ENCODE assay signal across 24 mouse cellular contexts in genomic region chr8:81527661-81528060, GRCm38 (mm10).
DNase-seq lines count a peak whose midpoint lies in the region; ATAC-seq and TF ChIP-seq lines count a peak whose summit lies in the region.
"Had no signal": no experiment of that assay in that cellular context is flagged by ENCODE, and none has a peak within 500 bp of the region (broad histone marks: within the 10 kb centered on the region; RNA-seq: fewer than 3 reads in every experiment).

No protein-coding gene starts in this region.

- 8% methylated on average over 4 of the region's 4 CpGs for WGBS in midbrain, embryonic 14.5 days
- WGBS in midbrain, embryonic 13.5 days, result 6% methylated on average over 4 of the region's 4 CpGs

- H3K27me3 ChIP-seq in midbrain, embryonic 14.5 days (ENCODE audit: control insufficient read depth, insufficient read depth, low read length), result no peaks in the 10 kb centered on the region
- no peaks in the 10 kb centered on the region for H3K27me3 ChIP-seq in midbrain, embryonic 13.5 days
- H3K27me3 ChIP-seq: liver, embryonic 12.5 days; megakaryocyte, embryonic 14.5 days; neural tube, embryonic 12.5 days; Patski; stomach, embryonic 15.5 days had no signal

- in situ Hi-C loops in ES-E14 (cut with MboI; ENCODE audit: low sequenced_read_pairs in 2 of 2, unreplicated experiment in 2 of 2), result no loop called here

- no peak for ATAC-seq in midbrain, embryonic 14.5 days (ENCODE audit: low FRiP score, low TSS enrichment)
- no peak for ATAC-seq in midbrain, embryonic 13.5 days
- peak; percentile 69 for ATAC-seq in inflammation-experienced regulatory T-cells, adult 6 months
- ATAC-seq: hindbrain, postnatal 0 days; liver, embryonic 12.5 days; Patski had no signal

- H3K9me3 ChIP-seq in midbrain, embryonic 14.5 days (ENCODE audit: control insufficient read depth, low read length), result no peaks in the 10 kb centered on the region
- no peaks in the 10 kb centered on the region for H3K9me3 ChIP-seq in midbrain, embryonic 13.5 days
- H3K9me3 ChIP-seq in ES-E14 (ENCODE audit: control insufficient read depth, insufficient read depth, low read depth, low read length), result no peaks in the 10 kb centered on the region
- H3K9me3 ChIP-seq: hindbrain, embryonic 10.5 days; liver, embryonic 12.5 days; megakaryocyte, embryonic 14.5 days; neural tube, embryonic 12.5 days; stomach, embryonic 15.5 days had no signal

- H3K27ac ChIP-seq in midbrain, embryonic 14.5 days (replicated peaks; ENCODE audit: low read depth, low read length), result no peak overlapping the region
- H3K27ac ChIP-seq in midbrain, embryonic 13.5 days, result no peak overlapping the region
- H3K27ac ChIP-seq in ES-E14 (ENCODE audit: insufficient read depth, low read depth, low read length, poor library complexity, severe bottlenecking), result no peak overlapping the region
- H3K27ac ChIP-seq: hindbrain, embryonic 10.5 days; hindbrain, postnatal 0 days; liver, embryonic 12.5 days; neural tube, embryonic 12.5 days; stomach, embryonic 15.5 days had no signal

- H3K36me3 ChIP-seq in midbrain, embryonic 14.5 days (ENCODE audit: control insufficient read depth, insufficient read depth, low read length), result no peaks in the 10 kb centered on the region
- H3K36me3 ChIP-seq in midbrain, embryonic 13.5 days, result no peaks in the 10 kb centered on the region
- no peaks in the 10 kb centered on the region for H3K36me3 ChIP-seq in ES-E14 (ENCODE audit: control insufficient read depth, insufficient read depth, low read length, poor library complexity, severe bottlenecking)
- H3K36me3 ChIP-seq: hindbrain, embryonic 10.5 days; liver, embryonic 12.5 days; neural tube, embryonic 12.5 days; stomach, embryonic 15.5 days had no signal

- DNase-seq in midbrain, embryonic 14.5 days, result peak; percentile 19
- DNase-seq in ES-E14 (ENCODE audit: low read depth, low spot score), result peak; percentile 29
- peak; percentile 3 for DNase-seq in embryo, embryonic 10.5 days (ENCODE audit: low spot score)
- DNase-seq in spleen, postnatal 4 days (ENCODE audit: low spot score in 2 of 2), result no peak
- DNase-seq in cerebellum, postnatal 10 days, result no peak
- DNase-seq: adrenal gland, postnatal 25 days; cerebellum, adult 18-20 months; gastrocnemius, postnatal 25 days; kidney, adult 8-10 months; kidney, postnatal 36 days; layer of hippocampus, adult 9-11 months; lung, adult 2 months; spleen, adult 18-20 months; thymus, adult 18-20 months; thymus, postnatal 4 days had no signal

- no peak overlapping the region for H3K9ac ChIP-seq in midbrain, embryonic 14.5 days (replicated peaks; ENCODE audit: low read length)
- no peak overlapping the region for H3K9ac ChIP-seq in midbrain, embryonic 13.5 days (replicated peaks)
- no peak overlapping the region for H3K9ac ChIP-seq in ES-E14 (ENCODE audit: insufficient read depth, low read depth, low read length, poor library complexity, severe bottlenecking)
- H3K9ac ChIP-seq: liver, embryonic 12.5 days; neural tube, embryonic 12.5 days; stomach, embryonic 15.5 days had no signal

- H3K4me2 ChIP-seq in midbrain, embryonic 14.5 days (ENCODE audit: low read length), result no peak overlapping the region
- H3K4me2 ChIP-seq in midbrain, embryonic 13.5 days (replicated peaks), result no peak overlapping the region
- H3K4me2 ChIP-seq: liver, embryonic 12.5 days; neural tube, embryonic 12.5 days; stomach, embryonic 15.5 days had no signal

- H3K4me3 ChIP-seq in midbrain, embryonic 14.5 days (replicated peaks; ENCODE audit: low read depth, low read length), result no peak overlapping the region
- H3K4me3 ChIP-seq in midbrain, embryonic 13.5 days (replicated peaks), result no peak overlapping the region
- H3K4me3 ChIP-seq in ES-E14 (ENCODE audit: insufficient read depth in 1 of 2, low read depth in 1 of 2, low read length in 2 of 2, poor library complexity in 1 of 2, severe bottlenecking in 1 of 2), result no peak overlapping the region
- H3K4me3 ChIP-seq: hindbrain, embryonic 10.5 days; liver, embryonic 12.5 days; megakaryocyte, embryonic 14.5 days; neural tube, embryonic 12.5 days; stomach, embryonic 15.5 days had no signal

- no peaks in the 10 kb centered on the region for H3K4me1 ChIP-seq in midbrain, embryonic 14.5 days (ENCODE audit: control insufficient read depth, insufficient read depth, low read length)
- H3K4me1 ChIP-seq in midbrain, embryonic 13.5 days (replicated peaks), result no peaks in the 10 kb centered on the region
- no peaks in the 10 kb centered on the region for H3K4me1 ChIP-seq in ES-E14 (ENCODE audit: control insufficient read depth in 2 of 2, insufficient read depth in 2 of 2, low read length in 2 of 2, poor library complexity in 1 of 2)
- H3K4me1 ChIP-seq: hindbrain, embryonic 10.5 days; liver, embryonic 12.5 days; neural tube, embryonic 12.5 days; stomach, embryonic 15.5 days had no signal

TF ChIP-seq in ES-E14, 5 proteins besides CTCF, POLR2A, EP300 and RAD21:
- TF ChIP-seq MAFK (IDR thresholded peaks at IDR 0.05; ENCODE audit: insufficient read depth, low read depth, low read length) (no peak), HCFC1 (IDR thresholded peaks at IDR 0.05; ENCODE audit: borderline replicate concordance, insufficient read depth, low read length) (no peak), ZNF384 (IDR thresholded peaks at IDR 0.05; ENCODE audit: low read depth, low read length) (no peak), ZC3H11A (IDR thresholded peaks at IDR 0.05; ENCODE audit: borderline replicate concordance, low read depth, low read length) (no peak), CHD2 (IDR thresholded peaks at IDR 0.05; ENCODE audit: low read depth, low read length) (no peak)

Comparison
In these comparisons a context has a peak if more than half of its experiments do, and no peak if none do; other contexts are left out.
1. DNase-seq: peak in midbrain, embryonic 14.5 days (single experiment), ES-E14 (single experiment) and embryo, embryonic 10.5 days (single experiment); none in spleen, postnatal 4 days (0 of 2) and cerebellum, postnatal 10 days (0 of 2).